Mouse (Mus musculus) hindbrain, embryonic 13.5 days (tissue): ENCODE data around the gene Nup107. TPM values are rescaled to one million over a fixed set of nuclear protein-coding genes. Genes with fewer than 3 reads are reported as not detected.

ENCODE experiments used
- ATAC-seq: fragments of 200-750 bp; cut with Nextera tagmentation; 2 replicates; pipeline ENCODE4 v1.8.0; 2017; ENCODE audit warnings: moderate TSS enrichment; ENCODE audit not compliant: low FRiP score
- H3K27ac ChIP-seq: fragments of 300-500 bp; sonication (generic); 2 replicates; pipeline ENCODE4 v1.5.1; 2015; ENCODE audit warnings: inconsistent platforms, mild to moderate bottlenecking, moderate library complexity
- H3K27me3 ChIP-seq: fragments of 300-500 bp; sonication (generic); 2 replicates; pipeline ENCODE4 v1.6.1; 2015; ENCODE audit warnings: mild to moderate bottlenecking, inconsistent platforms
- H3K36me3 ChIP-seq: fragments of 300-500 bp; sonication (generic); 2 replicates; pipeline ENCODE4 v1.6.1; 2015; ENCODE audit warnings: mild to moderate bottlenecking, inconsistent platforms
- H3K4me1 ChIP-seq: fragments of 300-500 bp; sonication (generic); replicated peaks from 2 replicates; pipeline ENCODE4 v1.6.1; 2015; ENCODE audit warnings: inconsistent platforms
- H3K4me2 ChIP-seq: fragments of 300-500 bp; sonication (generic); 2 replicates; pipeline ENCODE4 v1.6.1; 2015; ENCODE audit warnings: inconsistent platforms, mild to moderate bottlenecking, moderate library complexity
- H3K4me3 ChIP-seq: fragments of 300-500 bp; sonication (generic); 2 replicates; pipeline ENCODE4 v1.5.1; 2015; ENCODE audit warnings: mild to moderate bottlenecking, inconsistent platforms
- H3K9ac ChIP-seq: fragments of 300-500 bp; sonication (generic); 2 replicates; pipeline ENCODE4 v1.6.1; 2015; ENCODE audit warnings: mild to moderate bottlenecking, inconsistent platforms
- H3K9me3 ChIP-seq: fragments of 300-500 bp; sonication (generic); 2 replicates; pipeline ENCODE4 v1.6.1; 2016; ENCODE audit warnings: inconsistent platforms
- WGBS: fragments of 180-500 bp; shearing (Covaris S2); methylation state at CpG from one replicate; pipeline ENCODE4 v1.1.7; 2015; 5-methylcytosine and 5-hydroxymethylcytosine counted together
- polyA plus RNA-seq: library from polyadenylated mRNA; unstranded; fragments of >200 nt; fragmentation: Nextera tagmentation; extraction: Ambion mirVana; gene quantifications from 2 replicates; pipeline ENCODE4 v1.2.1, GENCODE M21; 2015

Nup107 gene
- polyA plus RNA-seq, 1 experiment from 2014 or later: 42.5 TPM

GRCm38 (mm10) chr10:117757259-117757658 lies 35.2 kb downstream of the Nup107 start:
- H3K4me3 ChIP-seq: no peak overlapping the region
- no peaks in the 10 kb centered on the region for H3K4me1 ChIP-seq
- no peaks in the 10 kb centered on the region for H3K27me3 ChIP-seq
- ATAC-seq: no peak
- 84% methylated on average over 1 of the region's 1 CpGs for WGBS
- no peaks in the 10 kb centered on the region for H3K9me3 ChIP-seq
- no peak overlapping the region for H3K9ac ChIP-seq
- peaks cover 85% of the 10 kb centered on the region for H3K36me3 ChIP-seq
- no peak overlapping the region for H3K27ac ChIP-seq
- H3K4me2 ChIP-seq: no peak overlapping the region

- ATAC-seq: no peak
Observed at GRCm38 (mm10) chr10:117756784-117757183, 35.7 kb downstream of the Nup107 start.

GRCm38 (mm10) chr10:117755799-117756467 lies 36.6 kb downstream of the Nup107 start:
- 93% methylated on average over 11 of the region's 11 CpGs for WGBS
- Histone ChIP-seq H3K36me3 (peaks cover 86% of the 10 kb centered on the region), H3K9me3 (no peaks in the 10 kb centered on the region), H3K9ac (no peak overlapping the region), H3K4me1 (no peaks in the 10 kb centered on the region), H3K27me3 (no peaks in the 10 kb centered on the region), H3K27ac (no peak overlapping the region), H3K4me3 (no peak overlapping the region), H3K4me2 (no peak overlapping the region)
- no peak for ATAC-seq

More at GRCm38 (mm10) chr10:117756784-117757183, 35.7 kb downstream of the Nup107 start:
- WGBS: 100% methylated on average over 5 of the region's 5 CpGs
- Histone ChIP-seq H3K9ac (no peak overlapping the region), H3K4me3 (no peak overlapping the region), H3K36me3 (peaks cover 86% of the 10 kb centered on the region), H3K27me3 (no peaks in the 10 kb centered on the region), H3K9me3 (no peaks in the 10 kb centered on the region), H3K4me1 (no peaks in the 10 kb centered on the region), H3K27ac (no peak overlapping the region), H3K4me2 (no peak overlapping the region)

GRCm38 (mm10) chr10:117755086-117755798 lies 37.3 kb downstream of the Nup107 start:
- ATAC-seq: no peak
- peaks cover 83% of the 10 kb centered on the region for H3K36me3 ChIP-seq
- WGBS: 91% methylated on average over 13 of the region's 13 CpGs

GRCm38 (mm10) chr10:117754609-117754940 lies 37.9 kb downstream of the Nup107 start:
- H3K4me2 ChIP-seq: no peak overlapping the region
- H3K9ac ChIP-seq: no peak overlapping the region
- no peak for ATAC-seq
- no peaks in the 10 kb centered on the region for H3K27me3 ChIP-seq
- H3K36me3 ChIP-seq: peaks cover 83% of the 10 kb centered on the region
- no peaks in the 10 kb centered on the region for H3K9me3 ChIP-seq
- no peaks in the 10 kb centered on the region for H3K4me1 ChIP-seq
- no peak overlapping the region for H3K27ac ChIP-seq
- 96% methylated on average over 7 of the region's 7 CpGs for WGBS
- H3K4me3 ChIP-seq: no peak overlapping the region

More at GRCm38 (mm10) chr10:117755086-117755798, 37.3 kb downstream of the Nup107 start:
- Histone ChIP-seq H3K4me1 (no peaks in the 10 kb centered on the region), H3K27me3 (no peaks in the 10 kb centered on the region), H3K4me2 (no peak overlapping the region), H3K9me3 (no peaks in the 10 kb centered on the region), H3K9ac (no peak overlapping the region), H3K27ac (no peak overlapping the region), H3K4me3 (no peak overlapping the region)

GRCm38 (mm10) chr10:117753711-117754608 lies 38.5 kb downstream of the Nup107 start:
- peaks cover 77% of the 10 kb centered on the region for H3K36me3 ChIP-seq
- H3K9me3 ChIP-seq: no peaks in the 10 kb centered on the region
- no peaks in the 10 kb centered on the region for H3K4me1 ChIP-seq
- H3K9ac ChIP-seq: no peak overlapping the region
- H3K27me3 ChIP-seq: no peaks in the 10 kb centered on the region
- H3K4me2 ChIP-seq: no peak overlapping the region
- H3K27ac ChIP-seq: no peak overlapping the region
- ATAC-seq: no peak
- WGBS: 95% methylated on average over 8 of the region's 8 CpGs
- H3K4me3 ChIP-seq: no peak overlapping the region

GRCm38 (mm10) chr10:117752851-117753647 lies 39.5 kb downstream of the Nup107 start:
- Histone ChIP-seq H3K27me3 (no peaks in the 10 kb centered on the region), H3K9ac (no peak overlapping the region), H3K36me3 (peaks cover 72% of the 10 kb centered on the region), H3K4me1 (no peaks in the 10 kb centered on the region), H3K4me3 (no peak overlapping the region), H3K27ac (no peak overlapping the region), H3K9me3 (no peaks in the 10 kb centered on the region), H3K4me2 (no peak overlapping the region)
- no peak for ATAC-seq
- WGBS: 98% methylated on average over 5 of the region's 5 CpGs

GRCm38 (mm10) chr10:117752304-117752821 lies 40.1 kb downstream of the Nup107 start:
- Histone ChIP-seq H3K4me1 (no peaks in the 10 kb centered on the region), H3K9me3 (no peaks in the 10 kb centered on the region), H3K4me3 (no peak overlapping the region), H3K27ac (no peak overlapping the region), H3K27me3 (no peaks in the 10 kb centered on the region), H3K4me2 (no peak overlapping the region), H3K36me3 (peaks cover 66% of the 10 kb centered on the region), H3K9ac (no peak overlapping the region)
- ATAC-seq: no peak
- WGBS: over 99% methylated on average over 7 of the region's 7 CpGs

- Histone ChIP-seq H3K4me3 (no peak overlapping the region), H3K4me1 (no peaks in the 10 kb centered on the region), H3K9me3 (no peaks in the 10 kb centered on the region), H3K36me3 (peaks cover 59% of the 10 kb centered on the region), H3K27me3 (no peaks in the 10 kb centered on the region), H3K27ac (no peak overlapping the region), H3K9ac (no peak overlapping the region), H3K4me2 (no peak overlapping the region)
- WGBS: 95% methylated on average over 6 of the region's 6 CpGs
- no peak for ATAC-seq
Observed at GRCm38 (mm10) chr10:117751744-117752143, 40.8 kb downstream of the Nup107 start.

GRCm38 (mm10) chr10:117751282-117751610 lies 41.3 kb downstream of the Nup107 start:
- Histone ChIP-seq H3K27me3 (no peaks in the 10 kb centered on the region), H3K36me3 (peaks cover 56% of the 10 kb centered on the region), H3K27ac (no peak overlapping the region), H3K4me1 (no peaks in the 10 kb centered on the region), H3K9ac (no peak overlapping the region), H3K4me3 (no peak overlapping the region), H3K4me2 (no peak overlapping the region), H3K9me3 (no peaks in the 10 kb centered on the region)
- no peak for ATAC-seq
- 96% methylated on average over 14 of the region's 14 CpGs for WGBS

- no peak overlapping the region for H3K27ac ChIP-seq
- 96% methylated on average over 5 of the region's 5 CpGs for WGBS
Observed at GRCm38 (mm10) chr10:117750529-117751281, 41.8 kb downstream of the Nup107 start.

More at GRCm38 (mm10) chr10:117750529-117751281, 41.8 kb downstream of the Nup107 start:
- Histone ChIP-seq H3K27me3 (no peaks in the 10 kb centered on the region), H3K9ac (no peak overlapping the region), H3K4me1 (no peaks in the 10 kb centered on the region), H3K36me3 (peaks cover 50% of the 10 kb centered on the region), H3K4me3 (no peak overlapping the region), H3K4me2 (no peak overlapping the region), H3K9me3 (no peaks in the 10 kb centered on the region)
- ATAC-seq: no peak
